Mouse (Mus musculus) embryo, embryonic 11 days (tissue): ENCODE measurements around the gene Rpl22l1.
"Not testable (repeated sequence)": the region's sequence is repeated elsewhere in the genome, so short reads cannot be mapped to it uniquely, and the experiment has no call there.

Experiments used
- DNase-seq: peaks from one replicate; pipeline ENCODE4 v3.0.0-alpha.2; 2015

Rpl22l1 gene

DNA sequence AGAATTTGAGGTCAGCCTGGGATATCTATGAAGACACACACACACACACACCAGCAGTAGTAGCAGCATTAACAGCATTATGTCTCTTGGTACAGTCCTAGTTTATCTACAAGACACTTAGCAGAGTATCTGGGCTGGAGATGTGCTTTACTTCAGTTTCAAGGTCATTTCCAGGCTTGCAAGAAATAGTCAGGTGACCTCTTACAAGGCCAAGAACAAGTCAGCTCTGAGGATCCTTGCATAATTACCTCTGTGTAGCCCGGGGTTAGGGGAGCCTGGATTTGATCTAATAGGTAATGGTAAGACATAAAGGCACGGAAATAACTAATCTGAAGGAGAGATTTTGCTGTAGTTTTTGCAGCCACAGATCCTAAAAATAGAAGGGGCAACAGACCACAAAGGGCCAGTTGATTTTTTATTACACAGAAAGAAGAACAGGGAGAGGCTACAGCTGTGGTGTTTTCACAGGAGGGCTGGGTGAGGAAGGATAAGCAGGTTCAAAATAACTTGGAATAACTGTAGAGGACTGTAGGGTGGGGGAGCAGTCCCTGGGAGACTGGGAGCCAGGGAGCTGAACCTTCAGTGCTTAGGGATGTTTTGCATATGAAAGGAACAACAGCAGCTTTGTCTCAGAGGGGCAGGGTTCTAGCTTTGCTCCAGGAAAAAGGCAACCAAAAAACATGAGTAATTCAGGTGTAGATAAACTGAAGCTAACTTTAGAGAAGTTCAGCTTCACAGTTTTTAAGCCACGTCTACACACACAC is 36.8 kb downstream of the Rpl22l1 start:
- DNase-seq, result peak; percentile 19

DNA sequence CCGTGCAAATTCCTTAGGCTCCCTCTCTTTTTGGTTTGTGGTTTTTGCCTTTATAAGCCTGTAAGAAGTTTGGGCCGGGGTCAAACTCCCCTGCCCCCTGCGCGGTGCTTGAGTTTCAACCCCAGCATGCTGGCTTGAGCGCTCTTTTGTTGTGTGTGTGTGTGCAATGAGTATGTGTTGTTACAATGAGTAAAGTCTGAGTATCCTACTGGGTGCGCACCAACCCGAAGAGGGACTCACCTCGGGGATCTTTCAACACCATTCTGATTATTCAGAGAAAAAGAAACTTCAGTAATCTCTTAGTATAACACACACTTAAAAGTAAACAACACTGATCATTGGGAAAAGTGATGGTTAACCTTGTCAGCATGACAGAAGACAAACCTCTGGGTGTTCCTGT is 38.0 kb downstream of the Rpl22l1 start:
- DNase-seq, result no peak

DNA sequence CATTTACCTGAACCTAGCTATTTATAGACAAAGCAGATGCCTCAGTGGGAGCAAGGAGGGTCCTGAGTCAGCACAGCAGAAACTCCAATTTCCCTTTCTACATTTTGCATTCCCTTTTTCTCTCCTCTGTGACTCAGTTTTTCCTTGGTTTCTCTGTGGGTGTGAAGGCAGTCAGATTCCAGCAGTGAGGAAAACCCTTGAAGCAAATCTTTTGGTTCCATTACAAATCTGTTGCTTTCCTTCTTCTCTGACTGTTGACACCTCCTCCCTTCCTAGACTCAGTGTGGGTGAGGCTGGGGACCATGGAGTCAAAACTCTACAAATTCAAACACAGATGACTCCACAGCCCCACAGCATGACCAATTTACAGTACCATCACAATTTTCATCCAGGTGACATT is 41.9 kb downstream of the Rpl22l1 start:
- DNase-seq, result no peak

- not testable (repeated sequence) for DNase-seq
Observed at GRCm38 (mm10) chr3:28852174-28852573, 46.9 kb downstream of the Rpl22l1 start.
